Mouse (Mus musculus) intestine, postnatal 0 days (tissue): ENCODE results near the gene Olfr543. TPM values are rescaled to one million over a fixed set of nuclear protein-coding genes. Genes with fewer than 3 reads are reported as not detected.
A peak's percentile ranks its signal among the peaks of the same experiment; 100 is the strongest.

Source experiments
- ATAC-seq: fragments of 200-750 bp; cut with Nextera tagmentation; 2 replicates; pipeline ENCODE4 v1.8.0; 2017; ENCODE audit warnings: mild to moderate bottlenecking, moderate TSS enrichment, moderate library complexity
- H3K27ac ChIP-seq: fragments of 300-500 bp; sonication (generic); 2 replicates; pipeline ENCODE4 v1.5.1; 2014; ENCODE audit warnings: mild to moderate bottlenecking, low read depth, low read length, moderate library complexity
- H3K27me3 ChIP-seq: fragments of 300-500 bp; sonication (generic); replicated peaks from 2 replicates; pipeline ENCODE4 v1.6.1; 2014; ENCODE audit warnings: low read length, mixed read lengths; ENCODE audit not compliant: control insufficient read depth, insufficient read depth
- H3K36me3 ChIP-seq: fragments of 300-500 bp; sonication (generic); 2 replicates; pipeline ENCODE4 v1.6.1; 2014; ENCODE audit warnings: mild to moderate bottlenecking, moderate library complexity; ENCODE audit not compliant: control insufficient read depth, insufficient read depth
- H3K4me1 ChIP-seq: fragments of 300-500 bp; sonication (generic); replicated peaks from 2 replicates; pipeline ENCODE4 v1.6.1; 2014; ENCODE audit warnings: antibody characterized with exemption, low read length, mixed read lengths; ENCODE audit not compliant: control insufficient read depth, insufficient read depth
- H3K4me2 ChIP-seq: fragments of 300-500 bp; sonication (generic); replicated peaks from 2 replicates; pipeline ENCODE4 v1.6.1; 2014; ENCODE audit warnings: low read depth, mild to moderate bottlenecking, moderate library complexity
- H3K4me3 ChIP-seq: fragments of 300-500 bp; sonication (generic); 2 replicates; pipeline ENCODE4 v1.5.1; 2014; ENCODE audit warnings: low read depth, low read length
- H3K9ac ChIP-seq: fragments of 300-500 bp; sonication (generic); 2 replicates; pipeline ENCODE4 v1.6.1; 2014; ENCODE audit warnings: mild to moderate bottlenecking, low read depth, low read length
- H3K9me3 ChIP-seq: fragments of 300-500 bp; sonication (generic); 2 replicates; pipeline ENCODE4 v1.6.1; 2016; ENCODE audit warnings: mixed run types; ENCODE audit not compliant: control insufficient read depth
- CTCF ChIP-seq: sonication (generic); IDR thresholded peaks from 2 replicates; pipeline ENCODE4 v1.5.1; 2016; ENCODE audit warnings: low read depth, mild to moderate bottlenecking, control low read depth, antibody characterized with exemption, moderate library complexity
- WGBS: fragments of 180-500 bp; shearing (Covaris S2); extraction: QIAGEN DNeasy Blood & Tissue Kit; methylation state at CpG from one replicate; pipeline ENCODE4 v1.1.7; 2014; 5-methylcytosine and 5-hydroxymethylcytosine counted together
- polyA plus RNA-seq: library from polyadenylated mRNA; unstranded; fragments of >200 nt; fragmentation: Nextera tagmentation; extraction: Ambion mirVana; gene quantifications from 2 replicates; pipeline ENCODE4 v1.2.1, GENCODE M21; 2015

Gene Olfr543
- polyA plus RNA-seq, 1 experiment from 2014 or later, result not detected

GRCm38 (mm10) chr7:102440822-102441656 is 40.4 kb downstream of the Olfr543 start:
- Histone ChIP-seq H3K27me3 (no peaks in the 10 kb centered on the region), H3K27ac (no peak overlapping the region), H3K4me3 (peak overlapping the region; percentile 79), H3K9ac (no peak overlapping the region; the same call in 1 of the 2 replicates), H3K36me3 (peaks cover 3% of the 10 kb centered on the region; the same call in 1 of the 2 replicates), H3K9me3 (no peaks in the 10 kb centered on the region), H3K4me2 (peak overlapping the region; percentile 82), H3K4me1 (peaks cover 3% of the 10 kb centered on the region; the same call in 1 of the 2 replicates)
- WGBS, result 52% methylated on average over 15 of the region's 15 CpGs
- TF ChIP-seq CTCF, result no peak
- ATAC-seq, result peak; percentile 2; the same call in 1 of the 2 replicates

GRCm38 (mm10) chr7:102434344-102434743 is 47.1 kb downstream of the Olfr543 start:
- 71% methylated on average over 2 of the region's 2 CpGs for WGBS
- no peak for TF ChIP-seq CTCF

More at GRCm38 (mm10) chr7:102434344-102434743, 47.1 kb downstream of the Olfr543 start:
- H3K4me3 ChIP-seq, result no peak overlapping the region
- H3K4me2 ChIP-seq, result no peak overlapping the region
- H3K27ac ChIP-seq, result no peak overlapping the region
- peaks cover 15% of the 10 kb centered on the region for H3K36me3 ChIP-seq
- H3K4me1 ChIP-seq, result no peaks in the 10 kb centered on the region
- H3K9ac ChIP-seq, result no peak overlapping the region
- H3K27me3 ChIP-seq, result no peaks in the 10 kb centered on the region
- H3K9me3 ChIP-seq, result no peaks in the 10 kb centered on the region
- no peak for ATAC-seq

Other genes starting within 250 kb of the Olfr543 start
- 74.2 and 78.1 TPM in 2 replicates for gene Rhog, start 225.6 kb downstream of the Olfr543 start, polyA plus RNA-seq
- gene Stim1, start 213.9 kb downstream of the Olfr543 start, polyA plus RNA-seq, result 13.0 and 13.8 TPM in 2 replicates
- gene Rrm1, start 40.0 kb downstream of the Olfr543 start, polyA plus RNA-seq, result 22.7 and 23.4 TPM in 2 replicates
- 0.04 TPM in 1 of 2 replicates, not detected in the other for gene Olfr544, start 6.6 kb upstream of the Olfr543 start, polyA plus RNA-seq
- gene Olfr545, start 17.9 kb upstream of the Olfr543 start, polyA plus RNA-seq, result not detected in 2 replicates
- gene Olfr547, start 53.1 kb upstream of the Olfr543 start, polyA plus RNA-seq, result not detected in 2 replicates
- not detected in 2 replicates for gene Olfr548-ps1, start 59.2 kb upstream of the Olfr543 start, polyA plus RNA-seq
- not detected in 2 replicates for gene Olfr549, start 68.2 kb upstream of the Olfr543 start, polyA plus RNA-seq
- gene Trim21, start 83.8 kb upstream of the Olfr543 start, polyA plus RNA-seq, result 0.48 and 0.66 TPM in 2 replicates
- not detected in 2 replicates for gene Olfr550, start 89.8 kb upstream of the Olfr543 start, polyA plus RNA-seq
- not detected in 2 replicates for gene Olfr551, start 110.2 kb upstream of the Olfr543 start, polyA plus RNA-seq
- gene Olfr552, start 116.1 kb upstream of the Olfr543 start, polyA plus RNA-seq, result not detected in 2 replicates
- not detected in 2 replicates for gene Olfr553, start 136.5 kb upstream of the Olfr543 start, polyA plus RNA-seq
- gene Olfr554, start 156.8 kb upstream of the Olfr543 start, polyA plus RNA-seq, result not detected in 2 replicates
- not detected in 2 replicates for gene Olfr555, start 177.1 kb upstream of the Olfr543 start, polyA plus RNA-seq
- not detected in 2 replicates for gene Olfr556, start 183.2 kb upstream of the Olfr543 start, polyA plus RNA-seq
- 3.6 and 4.3 TPM in 2 replicates for gene Trim68, start 205.6 kb upstream of the Olfr543 start, polyA plus RNA-seq
- not detected in 2 replicates for gene Olfr557, start 214.2 kb upstream of the Olfr543 start, polyA plus RNA-seq
- gene Olfr558, start 220.5 kb upstream of the Olfr543 start, polyA plus RNA-seq, result 0.38 and 0.48 TPM in 2 replicates
- not detected in 2 replicates for gene Olfr33, start 237.4 kb upstream of the Olfr543 start, polyA plus RNA-seq
- not detected in 2 replicates for gene Olfr559, start 245.8 kb upstream of the Olfr543 start, polyA plus RNA-seq